Mouse (Mus musculus) frontal cortex, postnatal 36 days (tissue): ENCODE data around the gene Vmn2r110.

Experiments used
- DNase-seq, 2 experiments: peaks; one replicate each; pipeline ENCODE4 v3.0.0; 2022; ENCODE audit warnings: low spot score in 2 of 2

Gene Vmn2r110

DNA sequence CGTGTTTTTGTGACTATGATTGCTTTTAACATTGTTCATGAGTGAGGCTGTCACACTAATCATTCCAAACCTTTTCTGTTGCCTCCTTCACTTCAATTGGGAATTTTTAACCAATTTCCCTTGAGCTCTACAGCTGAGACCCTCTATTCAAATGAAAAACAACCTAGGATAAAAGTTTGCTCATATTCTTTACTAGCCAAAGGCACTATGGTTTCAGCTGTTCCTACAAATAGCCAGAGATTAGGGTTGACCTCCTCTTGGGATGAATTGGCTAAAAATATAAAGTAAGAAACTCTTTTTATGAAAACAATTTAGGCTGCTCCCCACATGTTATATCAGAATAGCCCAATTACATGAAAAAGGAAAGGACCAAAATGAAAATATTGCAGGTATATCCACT, at the start of gene Vmn2r110:
TSS of gene Vmn2r110 (minus strand) at position 101 of the 400 bp plus-strand sequence.
- DNase-seq, result no peak

DNA sequence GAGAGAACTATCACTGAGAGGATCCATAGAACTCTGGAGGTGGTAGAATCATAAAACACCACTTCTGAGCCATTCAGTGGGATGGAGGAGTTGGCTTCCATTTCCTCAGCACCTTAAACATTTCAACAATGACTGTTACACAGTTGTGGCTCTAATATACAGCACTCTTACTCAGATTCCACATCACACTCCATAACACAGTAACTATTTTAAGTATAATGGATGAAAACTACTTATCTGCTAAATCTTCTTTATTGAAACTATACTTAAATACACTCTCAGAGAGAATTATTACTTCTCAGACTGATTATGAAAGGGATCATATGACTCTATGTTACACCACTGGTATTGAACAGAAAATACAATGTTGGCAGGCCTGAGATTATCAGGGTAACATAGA, 28.6 kb upstream of the Vmn2r110 start, which contains the start of gene Fpr-rs3:
TSS of gene Fpr-rs3 (minus strand) at position 101 of the 400 bp plus-strand sequence.
- no peak for DNase-seq

DNA sequence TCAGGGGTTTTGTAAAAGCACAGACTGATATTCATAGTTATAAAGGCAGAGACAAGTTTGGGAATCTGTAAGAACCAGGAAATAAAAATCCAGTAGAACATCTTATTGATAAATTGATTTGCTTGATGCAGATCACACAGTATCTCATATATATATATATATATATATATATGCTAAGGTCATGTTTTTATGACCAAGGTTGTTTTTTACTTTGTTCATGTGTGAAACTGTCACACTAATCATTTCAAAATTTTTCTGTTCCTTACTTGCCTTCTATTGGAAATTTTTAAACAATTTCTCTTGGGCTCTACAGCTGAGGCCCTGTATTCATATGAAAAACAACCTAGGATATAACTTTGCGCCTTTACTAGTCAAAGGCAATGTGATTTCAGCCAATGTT, 31.6 kb downstream of the Vmn2r110 start, which contains the start of gene Vmn2r109:
TSS of gene Vmn2r109 (minus strand) at position 101 of the 400 bp plus-strand sequence.
- DNase-seq, result no peak
